Mouse (Mus musculus): Measurements from ENCODE around the gene Hhipl1.

- TF ChIP-seq CTCF (IDR thresholded peaks at IDR 0.05; ENCODE audit: control insufficient read depth, insufficient read depth, insufficient read length) (no peak), MAX (IDR thresholded peaks at IDR 0.05) (no peak)
Measured at GRCm38 (mm10) chr12:108269699-108270098, 36.4 kb upstream of the Hhipl1 start.
